Mouse (Mus musculus) neural tube, embryonic 15.5 days (tissue): ENCODE results near the gene F2rl3. TPM values are rescaled to one million over a fixed set of nuclear protein-coding genes. Genes with fewer than 3 reads are reported as not detected.

Experiments used
- ATAC-seq: fragments of 200-750 bp; cut with Nextera tagmentation; 2 replicates; pipeline ENCODE4 v1.8.0; 2017; ENCODE audit warnings: mild to moderate bottlenecking, moderate TSS enrichment, moderate library complexity; ENCODE audit not compliant: low FRiP score
- H3K27ac ChIP-seq: fragments of 300-500 bp; sonication (generic); replicated peaks from 2 replicates; pipeline ENCODE4 v1.5.1; 2015; ENCODE audit warnings: mild to moderate bottlenecking, inconsistent platforms
- H3K27me3 ChIP-seq: fragments of 300-500 bp; sonication (generic); replicated peaks from 2 replicates; pipeline ENCODE4 v1.6.1; 2015; ENCODE audit warnings: inconsistent platforms
- H3K36me3 ChIP-seq: fragments of 300-500 bp; sonication (generic); 2 replicates; pipeline ENCODE4 v1.6.1; 2015; ENCODE audit warnings: inconsistent platforms
- H3K4me1 ChIP-seq: fragments of 300-500 bp; sonication (generic); 2 replicates; pipeline ENCODE4 v1.6.1; 2015; ENCODE audit warnings: inconsistent platforms
- H3K4me2 ChIP-seq: fragments of 300-500 bp; sonication (generic); 2 replicates; pipeline ENCODE4 v1.6.1; 2015; ENCODE audit warnings: inconsistent platforms, mild to moderate bottlenecking, moderate library complexity
- H3K4me3 ChIP-seq: fragments of 300-500 bp; sonication (generic); replicated peaks from 2 replicates; pipeline ENCODE4 v1.5.1; 2015; ENCODE audit warnings: mild to moderate bottlenecking, inconsistent platforms
- H3K9ac ChIP-seq: fragments of 300-500 bp; sonication (generic); replicated peaks from 2 replicates; pipeline ENCODE4 v1.6.1; 2015; ENCODE audit warnings: mild to moderate bottlenecking, inconsistent platforms
- H3K9me3 ChIP-seq: fragments of 300-500 bp; sonication (generic); replicated peaks from 2 replicates; pipeline ENCODE4 v1.6.1; 2016; ENCODE audit warnings: inconsistent platforms
- WGBS: fragments of 180-500 bp; shearing (Covaris S2); methylation state at CpG from one replicate; pipeline ENCODE4 v1.1.7; 2015; ENCODE audit warnings: mixed read lengths; 5-methylcytosine and 5-hydroxymethylcytosine counted together
- polyA plus RNA-seq: library from polyadenylated mRNA; unstranded; fragments of >200 nt; fragmentation: Nextera tagmentation; extraction: Ambion mirVana; gene quantifications from 2 replicates; pipeline ENCODE4 v1.2.1, GENCODE M21; 2015

The F2rl3 gene
- polyA plus RNA-seq, 1 experiment from 2014 or later = 0.26 TPM

DNA sequence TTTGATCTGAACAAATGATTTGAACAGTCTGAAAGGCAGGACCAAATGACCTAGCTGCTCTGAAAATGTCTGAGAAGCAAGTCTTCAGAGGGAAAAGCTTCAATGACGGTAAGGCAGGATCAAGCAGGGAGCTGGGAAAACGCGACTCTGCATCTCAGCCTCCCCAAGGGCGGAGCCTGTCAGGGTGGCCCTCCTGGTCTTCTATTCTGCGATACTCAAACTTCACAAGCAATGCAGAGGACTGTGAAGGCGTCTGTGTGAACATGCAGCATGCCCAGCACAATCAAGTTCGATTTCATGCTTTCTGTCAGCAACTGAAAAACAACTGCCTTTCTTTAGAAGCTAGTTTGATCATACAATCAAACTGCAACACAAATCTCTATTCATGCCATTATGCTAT lies 5.1 kb downstream of the F2rl3 start:
- H3K4me1 ChIP-seq = no peaks in the 10 kb centered on the region
- no peaks in the 10 kb centered on the region for H3K36me3 ChIP-seq
- no peak overlapping the region for H3K27ac ChIP-seq
- H3K9me3 ChIP-seq = no peaks in the 10 kb centered on the region
- no peak overlapping the region for H3K4me3 ChIP-seq
- no peak overlapping the region for H3K4me2 ChIP-seq
- WGBS = 30% methylated on average over 7 of the region's 7 CpGs
- no peak overlapping the region for H3K9ac ChIP-seq
- ATAC-seq = no peak
- no peaks in the 10 kb centered on the region for H3K27me3 ChIP-seq

- 91% methylated on average over 1 of the region's 1 CpGs for WGBS
- H3K36me3 ChIP-seq = no peaks in the 10 kb centered on the region
- no peaks in the 10 kb centered on the region for H3K9me3 ChIP-seq
- no peak overlapping the region for H3K27ac ChIP-seq
- no peak overlapping the region for H3K4me2 ChIP-seq
- H3K9ac ChIP-seq = no peak overlapping the region
- ATAC-seq = no peak
- H3K4me3 ChIP-seq = no peak overlapping the region
- H3K4me1 ChIP-seq = no peaks in the 10 kb centered on the region
- H3K27me3 ChIP-seq = no peaks in the 10 kb centered on the region
These were observed 16.1 kb downstream of the F2rl3 start for GRCm38 (mm10) chr8:72777797-72778196.

GRCm38 (mm10) chr8:72780644-72781043 lies 19.0 kb downstream of the F2rl3 start:
- H3K4me3 ChIP-seq = no peak overlapping the region
- 93% methylated on average over 4 of the region's 4 CpGs for WGBS
- no peak overlapping the region for H3K27ac ChIP-seq
- no peak overlapping the region for H3K4me2 ChIP-seq
- H3K9ac ChIP-seq = no peak overlapping the region
- H3K27me3 ChIP-seq = no peaks in the 10 kb centered on the region
- H3K9me3 ChIP-seq = no peaks in the 10 kb centered on the region
- H3K36me3 ChIP-seq = no peaks in the 10 kb centered on the region
- ATAC-seq = no peak
- H3K4me1 ChIP-seq = no peaks in the 10 kb centered on the region

DNA sequence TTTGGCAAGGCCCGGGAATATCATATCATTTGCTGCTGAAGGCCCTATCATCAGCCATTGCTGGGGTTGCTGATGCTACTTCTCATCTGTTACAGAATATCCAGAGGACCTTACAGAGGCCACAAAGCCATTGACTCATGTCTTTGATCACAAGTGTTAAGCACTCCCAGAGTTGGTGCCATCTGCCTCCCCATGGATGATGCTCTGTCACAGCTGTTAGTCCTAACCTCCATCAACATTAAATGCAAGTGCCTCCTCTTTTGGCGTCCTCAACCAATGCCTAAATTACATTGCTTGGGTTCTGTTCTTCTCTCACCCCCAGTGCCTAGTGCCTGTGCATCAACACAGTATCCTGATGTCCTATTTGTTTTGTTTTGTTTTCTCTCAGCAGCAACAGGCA lies 39.9 kb downstream of the F2rl3 start:
- Histone ChIP-seq H3K4me3 (no peak overlapping the region), H3K27me3 (no peaks in the 10 kb centered on the region), H3K9me3 (no peaks in the 10 kb centered on the region), H3K4me1 (no peaks in the 10 kb centered on the region), H3K27ac (no peak overlapping the region), H3K4me2 (no peak overlapping the region), H3K9ac (no peak overlapping the region), H3K36me3 (no peaks in the 10 kb centered on the region)
- ATAC-seq = no peak
- 83% methylated on average over 2 of the region's 2 CpGs for WGBS

DNA sequence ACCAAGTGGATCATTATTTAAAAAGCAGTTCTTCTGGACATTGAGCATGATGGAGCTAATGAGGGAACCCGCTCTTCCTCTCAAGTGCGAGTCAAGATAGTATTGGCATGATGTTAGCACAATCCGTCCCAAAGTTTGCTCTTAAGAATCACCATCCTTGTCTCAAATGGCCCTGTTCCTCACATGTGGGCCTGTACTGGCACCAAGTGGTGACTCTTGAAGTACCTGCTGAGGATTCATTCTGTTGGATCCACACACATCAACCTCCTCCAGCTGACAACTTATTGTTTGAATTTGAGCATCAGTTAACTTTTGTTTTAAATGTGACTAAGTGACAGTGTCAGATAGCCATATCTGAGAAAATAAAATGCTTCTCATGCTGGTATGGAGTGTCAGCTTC lies 51.0 kb downstream of the F2rl3 start:
- ATAC-seq = no peak
- Histone ChIP-seq H3K4me1 (no peaks in the 10 kb centered on the region), H3K27me3 (no peaks in the 10 kb centered on the region), H3K4me2 (no peak overlapping the region), H3K9me3 (no peaks in the 10 kb centered on the region), H3K9ac (no peak overlapping the region), H3K4me3 (no peak overlapping the region), H3K36me3 (peaks cover 18% of the 10 kb centered on the region), H3K27ac (no peak overlapping the region)
- WGBS = 86% methylated on average over 3 of the region's 3 CpGs

Other genes with a start within 250 kb of the F2rl3 start
- gene Med26, start 213.6 kb upstream of the F2rl3 start, polyA plus RNA-seq = 14.5 and 15.7 TPM in 2 replicates
- 121 and 124 TPM in 2 replicates for gene Smim7, start 190.8 kb upstream of the F2rl3 start, polyA plus RNA-seq
- 36.2 and 38.1 TPM in 2 replicates for gene Tmem38a, start 189.8 kb upstream of the F2rl3 start, polyA plus RNA-seq
- 2.9 and 3.2 TPM in 2 replicates for gene Nwd1, start 115.2 kb upstream of the F2rl3 start, polyA plus RNA-seq
- gene Sin3b, start 38.6 kb upstream of the F2rl3 start, polyA plus RNA-seq = 152 and 163 TPM in 2 replicates